Mouse (Mus musculus) frontal cortex, adult 2 months (tissue): ENCODE results near the gene Fam171a2. TPM values are rescaled to one million over a fixed set of nuclear protein-coding genes. Genes with fewer than 3 reads are reported as not detected.
A peak's percentile ranks its signal among the peaks of the same experiment; 100 is the strongest.

ENCODE experiments used
- DNase-seq, 2 experiments: peaks; one replicate each; pipeline ENCODE4 v3.0.0; 2022; ENCODE audit warnings: low spot score in 1 of 2; ENCODE audit errors: extremely low spot score in 1 of 2
- polyA plus RNA-seq: library from polyadenylated mRNA; depleted of rRNA; stranded (reverse); fragments of >200 nt; gene quantifications from 2 replicates; pipeline ENCODE4 v1.2.3, GENCODE M21; 2012

Fam171a2 gene
- polyA plus RNA-seq, 1 experiment, result 70.0 TPM

DNA sequence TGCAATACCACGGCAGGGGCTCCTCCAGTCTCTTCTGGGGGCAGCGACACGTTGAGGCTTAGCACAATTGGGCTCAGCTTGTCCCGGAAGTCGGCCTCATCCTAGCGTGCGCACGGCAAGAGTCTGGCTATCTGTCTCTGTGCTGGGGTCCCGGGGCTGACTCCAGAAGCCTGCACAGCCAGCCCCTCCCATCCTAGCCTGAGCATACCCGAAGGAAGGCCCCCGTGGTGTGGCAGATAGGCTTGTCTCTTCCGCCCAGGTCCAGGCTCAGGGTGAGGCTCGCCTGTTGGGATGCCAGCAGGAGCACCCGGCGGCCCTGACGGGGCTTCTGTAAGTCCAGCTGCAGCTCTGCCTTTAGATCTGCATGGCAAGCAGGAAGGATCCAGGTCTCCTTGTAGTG lies 13.1 kb upstream of the Fam171a2 start:
- no peak for DNase-seq

DNA sequence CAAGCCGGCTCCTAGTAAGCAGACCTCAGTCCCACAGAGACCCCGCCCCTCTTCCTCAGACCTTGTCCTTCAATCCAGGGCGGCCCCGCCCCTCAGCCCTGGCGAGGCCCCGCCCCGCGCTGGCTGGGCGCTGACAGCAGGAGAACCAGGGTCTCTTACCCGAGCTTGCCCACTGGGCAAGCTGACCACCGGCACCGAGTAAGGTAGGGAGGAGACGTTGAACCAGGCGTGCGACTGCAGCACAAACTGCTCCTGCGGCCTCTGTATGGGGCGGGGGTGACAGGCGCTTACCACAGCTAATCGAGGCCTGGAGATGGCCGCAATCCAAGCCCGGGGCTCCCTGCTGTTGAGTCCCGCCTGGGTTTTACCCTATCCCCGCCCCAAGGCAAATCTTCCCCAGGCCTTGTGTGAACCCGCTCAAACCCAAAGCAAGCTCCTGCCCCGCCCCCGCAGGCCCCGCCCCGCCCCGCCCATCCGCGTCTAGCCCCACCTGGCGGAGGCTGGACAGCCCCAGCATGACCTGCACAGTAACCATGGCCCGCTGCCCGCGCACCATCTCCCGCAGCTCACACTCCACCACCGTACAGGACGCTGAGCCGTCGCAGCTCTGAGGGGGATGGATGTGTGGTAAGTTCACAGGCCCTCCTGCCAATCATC lies 8.4 kb upstream of the Fam171a2 start:
- peak in 1 of 2 experiments; percentile 53 for DNase-seq

DNA sequence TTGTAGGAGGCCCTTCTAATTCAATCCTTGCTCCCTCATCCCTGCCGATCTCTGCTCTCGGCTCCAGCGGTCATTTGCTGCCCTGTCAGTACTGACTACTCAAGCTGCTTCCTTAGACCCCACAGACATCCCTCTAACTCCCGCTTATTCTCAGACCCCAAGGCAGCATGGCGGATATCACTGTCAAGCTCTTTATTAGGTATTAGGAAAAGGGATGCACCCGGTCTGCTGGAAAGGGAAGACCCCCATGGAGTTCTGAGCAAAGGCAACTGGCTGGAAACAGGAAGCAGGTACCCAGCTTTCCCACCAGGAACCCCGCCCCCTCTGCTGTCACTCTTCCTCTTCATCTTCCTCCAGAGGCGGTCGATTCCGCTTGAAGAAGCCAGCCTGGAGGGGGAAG lies 5.6 kb upstream of the Fam171a2 start:
- DNase-seq, result no peak

DNA sequence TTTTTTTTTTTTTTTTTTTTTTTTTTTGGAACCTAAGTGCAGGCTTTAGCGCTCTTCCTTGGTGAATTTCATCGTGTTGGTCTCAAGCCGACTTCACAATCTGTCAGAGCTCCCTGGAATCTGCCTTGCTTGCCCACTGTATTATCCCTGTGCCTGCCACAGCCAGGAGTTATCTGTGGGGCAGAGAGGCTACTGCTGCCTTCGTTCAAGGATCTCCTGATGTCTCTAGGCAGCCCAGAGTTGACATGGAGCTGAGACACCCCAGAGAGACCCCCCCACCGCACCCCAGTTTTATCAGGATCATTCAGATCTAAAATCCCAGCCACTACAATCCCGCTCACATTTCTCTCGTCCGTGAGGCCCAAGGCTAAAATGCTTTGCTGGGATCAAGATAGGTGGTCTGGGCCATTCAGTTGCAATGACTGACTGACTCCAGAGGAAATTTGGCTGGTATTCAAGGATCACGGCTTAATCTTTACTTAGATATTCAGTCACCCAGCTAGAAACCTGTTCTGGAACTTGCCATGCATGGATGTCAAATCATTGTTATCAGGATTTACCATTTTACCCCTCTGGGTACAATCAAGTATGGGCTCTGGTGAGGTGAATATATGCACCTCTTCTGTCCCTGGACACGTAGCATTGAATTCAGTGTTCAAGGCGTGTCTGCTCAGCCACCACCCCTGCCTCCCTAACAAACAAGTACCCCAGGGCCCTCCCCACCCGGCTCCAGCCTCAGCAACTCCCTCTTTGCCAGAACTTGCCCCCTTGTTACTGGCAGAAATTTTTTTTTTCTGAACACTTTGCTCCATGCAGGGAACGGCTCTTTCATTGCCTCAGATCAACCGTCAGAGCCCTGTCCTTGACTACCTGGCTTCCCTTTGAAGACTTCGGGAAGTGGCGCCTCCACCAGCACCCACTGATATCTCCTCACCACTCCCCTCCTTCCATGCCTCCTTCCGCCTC lies 1.8 kb upstream of the Fam171a2 start:
- no peak for DNase-seq

DNA sequence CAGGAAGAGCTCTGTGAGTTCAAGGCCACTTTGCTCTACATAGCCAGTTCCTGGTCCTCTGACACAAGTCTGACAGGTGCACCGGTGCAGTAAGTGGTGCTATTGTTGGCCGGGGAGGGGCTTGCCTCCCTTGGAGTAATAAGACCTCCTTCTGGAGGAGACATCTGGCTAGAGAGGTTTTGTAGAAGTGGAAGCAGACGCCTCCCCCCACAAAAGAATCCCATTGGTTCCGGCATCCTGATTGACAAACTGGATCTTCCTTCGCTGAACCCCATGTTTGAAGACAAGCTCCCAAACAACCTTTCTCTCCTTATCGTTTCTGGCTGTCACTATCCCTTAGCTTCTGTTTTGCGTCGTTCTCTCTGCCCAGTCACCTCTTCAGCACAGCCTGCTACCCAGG lies 845 bp upstream of the Fam171a2 start:
- DNase-seq, result peak in 1 of 2 experiments; percentile 78

DNA sequence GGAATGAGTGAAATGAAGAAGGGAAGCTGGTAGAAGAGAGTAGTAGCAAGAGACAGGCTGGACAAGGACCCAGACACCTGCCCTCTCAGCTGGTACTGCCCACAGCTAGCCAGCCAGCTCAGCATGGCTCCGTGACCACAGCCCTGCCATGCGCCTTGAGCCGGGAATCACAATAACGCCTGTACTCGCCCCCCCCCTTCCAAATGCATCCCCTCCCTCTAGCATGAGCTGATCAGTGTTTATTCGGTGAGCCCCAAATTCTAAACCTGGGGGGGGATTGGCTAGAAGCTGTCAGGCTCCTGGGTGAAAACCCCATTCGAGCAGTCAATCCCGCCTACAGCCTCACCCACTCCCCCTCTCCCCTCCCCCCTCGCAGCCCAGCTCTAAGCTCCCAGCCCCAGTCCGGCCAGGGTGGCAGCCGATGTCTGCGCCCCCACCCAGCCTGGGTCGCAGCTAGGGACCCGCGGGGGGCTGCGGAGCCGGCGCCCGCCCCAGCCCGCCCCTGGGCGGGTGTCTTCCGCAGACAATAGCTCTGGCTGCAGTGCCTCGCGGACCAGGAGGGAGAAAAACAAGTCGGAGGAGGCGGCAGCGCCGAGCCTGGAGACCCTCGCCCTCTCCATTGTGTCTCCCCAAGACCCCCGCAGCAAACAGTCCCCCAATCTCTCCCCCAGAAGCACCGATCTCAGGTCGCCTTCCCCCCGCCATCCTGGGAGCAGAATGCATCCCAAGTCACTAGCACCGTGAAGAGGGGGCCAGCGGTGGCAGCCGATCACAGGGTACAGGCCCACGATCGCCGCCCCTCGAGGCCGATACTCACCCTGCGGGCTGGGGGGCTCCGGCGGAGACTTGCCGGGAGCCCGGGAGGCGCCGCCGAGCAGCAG lies 661 bp downstream of the Fam171a2 start:
- no peak for DNase-seq

DNA sequence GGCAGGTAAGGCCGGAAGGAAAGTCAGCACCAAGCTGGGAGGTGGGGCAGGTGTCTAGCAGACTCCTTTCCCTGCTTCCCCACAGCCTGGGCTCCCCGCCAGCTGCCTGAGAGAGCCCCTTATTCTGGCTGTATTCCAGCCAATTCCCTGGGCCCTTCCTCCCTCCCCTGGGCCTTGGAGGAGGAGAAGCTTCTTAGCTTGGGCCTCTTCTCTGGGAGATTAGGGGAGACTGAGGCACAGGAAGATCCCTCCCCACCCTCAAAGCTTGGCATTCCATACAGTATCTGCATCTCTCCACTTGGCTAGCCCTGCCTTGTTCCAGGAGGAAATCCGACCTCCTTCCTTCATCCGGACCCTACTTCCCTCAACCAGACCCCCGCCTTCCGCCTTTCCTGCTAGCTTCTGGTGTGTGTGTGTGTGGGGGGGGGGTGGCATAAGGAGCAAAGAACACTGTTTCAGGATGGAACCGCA lies 1.6 kb downstream of the Fam171a2 start:
- no peak for DNase-seq

DNA sequence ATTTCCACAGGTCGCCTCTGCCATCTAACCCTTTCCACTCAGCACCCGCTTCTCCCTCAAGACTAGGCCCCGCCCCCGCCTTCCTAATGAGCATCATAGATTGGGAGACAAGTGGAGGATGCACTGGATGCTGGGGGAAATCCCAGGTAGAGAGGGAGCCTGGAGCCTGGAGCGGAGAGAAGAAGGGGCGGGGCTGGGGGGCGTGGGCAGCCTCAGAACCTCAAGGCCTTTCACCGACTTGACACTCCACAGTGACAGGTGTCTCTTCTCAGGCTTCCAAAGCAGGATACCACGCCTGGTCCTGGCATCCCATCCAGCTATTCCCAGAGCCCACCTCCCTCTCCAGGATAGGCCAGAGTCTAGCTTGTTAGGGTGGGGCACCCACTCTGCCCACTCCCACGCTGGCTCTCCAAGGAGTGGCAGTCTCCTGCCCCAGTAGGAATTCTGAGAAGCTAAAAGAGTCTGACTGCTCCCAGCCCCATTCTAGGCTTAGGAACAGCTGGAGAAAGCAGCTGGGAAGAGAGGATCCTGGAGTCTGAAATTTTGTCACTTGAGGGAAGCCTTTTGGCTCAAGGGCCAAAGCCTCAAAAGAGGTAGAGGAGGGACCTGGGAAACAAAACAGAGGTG lies 2.1 kb downstream of the Fam171a2 start:
- no peak for DNase-seq

DNA sequence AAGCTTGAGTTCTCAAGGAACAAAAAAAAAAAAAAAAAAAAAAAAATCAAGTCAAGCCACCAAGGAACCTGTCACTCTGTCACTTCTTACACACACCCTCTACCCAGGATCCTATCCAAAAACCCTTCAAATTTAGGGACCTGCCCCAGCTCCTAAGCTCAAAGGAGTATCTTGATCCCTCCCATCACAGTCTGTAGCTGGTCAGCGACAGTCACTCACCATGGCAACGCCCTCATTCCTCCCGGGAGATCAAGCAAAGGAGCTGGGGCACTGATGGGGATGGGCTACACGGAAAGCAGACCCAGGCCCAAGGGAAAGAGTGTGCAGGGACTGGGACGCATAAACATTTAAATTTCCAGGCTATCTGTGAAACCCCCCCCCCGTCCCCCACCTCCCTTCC lies 2.7 kb downstream of the Fam171a2 start:
- DNase-seq, result no peak

DNA sequence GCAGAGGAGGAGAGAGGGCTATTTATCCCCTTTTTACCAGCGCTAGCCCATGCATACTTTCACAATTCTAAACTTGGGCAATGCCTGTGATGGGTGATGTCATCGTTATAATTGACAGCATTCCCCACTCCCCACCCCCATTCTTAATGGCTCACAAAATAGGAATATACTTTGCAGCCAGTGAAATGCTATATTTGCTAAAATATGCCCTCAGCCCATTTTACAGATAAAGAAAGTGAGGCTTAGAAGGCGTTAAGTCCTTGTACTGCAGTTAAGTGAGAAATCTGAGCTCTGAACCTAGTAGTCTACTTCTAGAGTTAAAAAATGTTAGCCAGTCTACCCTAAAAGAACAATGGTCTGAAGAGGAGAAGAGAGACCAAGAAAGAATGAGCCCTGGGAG lies 3.2 kb downstream of the Fam171a2 start:
- DNase-seq, result no peak

DNA sequence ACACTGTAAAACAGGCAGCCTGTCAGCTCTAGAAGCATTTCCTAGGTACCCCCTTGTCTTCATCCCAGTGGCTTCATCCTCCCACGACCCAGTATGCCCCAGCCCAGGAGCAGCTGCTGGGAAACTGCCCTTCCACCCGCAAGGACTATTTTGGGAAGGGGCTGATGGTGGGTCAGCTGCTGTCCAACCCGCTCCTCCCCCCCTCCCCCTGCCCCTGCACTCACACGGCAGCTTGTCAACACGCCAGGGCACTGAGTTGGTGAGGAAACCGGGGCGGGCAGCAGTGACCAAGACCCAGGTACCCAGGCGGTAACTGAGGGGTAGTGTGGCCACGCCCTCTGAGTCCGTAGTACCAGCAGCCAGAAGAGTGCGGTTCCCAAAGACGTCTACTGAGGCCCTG lies 3.7 kb downstream of the Fam171a2 start:
- no peak for DNase-seq

DNA sequence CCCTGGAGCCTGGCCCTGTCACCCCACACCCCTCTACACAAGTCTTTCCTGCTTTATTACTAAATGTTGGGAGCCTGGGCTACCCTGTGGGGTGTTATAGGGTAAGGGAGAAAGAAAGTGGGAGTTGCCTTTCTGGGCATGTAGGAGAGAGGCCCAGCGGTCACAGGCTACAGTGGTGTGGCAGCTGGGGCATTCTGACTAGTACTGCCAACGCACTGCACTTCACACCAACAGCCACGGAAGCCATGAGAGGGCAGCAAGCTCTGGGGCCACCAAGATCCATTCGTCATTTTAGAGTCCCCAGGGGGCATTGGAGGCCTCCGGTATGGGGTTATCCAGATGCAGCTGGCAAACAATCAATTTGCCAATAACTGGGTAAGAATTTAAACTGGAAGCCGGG lies 5.4 kb downstream of the Fam171a2 start:
- no peak for DNase-seq

DNA sequence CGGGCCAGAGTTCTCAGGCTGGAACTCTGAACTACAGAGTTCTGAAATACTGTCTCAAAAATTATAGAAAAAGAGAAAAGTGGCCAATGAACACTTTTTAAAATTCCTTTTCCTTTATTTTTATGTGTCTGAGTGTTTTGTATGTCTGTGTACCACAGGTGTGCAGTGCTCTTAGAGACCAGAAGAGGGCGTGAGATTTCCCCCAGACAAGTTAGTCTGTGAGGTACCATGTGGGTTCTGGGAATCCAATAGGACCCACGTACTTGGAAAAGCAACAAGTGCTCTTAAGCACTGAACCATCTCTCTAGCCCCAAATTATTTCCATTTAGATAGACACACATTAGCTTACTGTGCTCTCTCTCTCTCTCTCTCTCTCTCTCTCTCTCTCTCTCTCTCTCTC lies 6.0 kb downstream of the Fam171a2 start:
- no peak for DNase-seq

DNA sequence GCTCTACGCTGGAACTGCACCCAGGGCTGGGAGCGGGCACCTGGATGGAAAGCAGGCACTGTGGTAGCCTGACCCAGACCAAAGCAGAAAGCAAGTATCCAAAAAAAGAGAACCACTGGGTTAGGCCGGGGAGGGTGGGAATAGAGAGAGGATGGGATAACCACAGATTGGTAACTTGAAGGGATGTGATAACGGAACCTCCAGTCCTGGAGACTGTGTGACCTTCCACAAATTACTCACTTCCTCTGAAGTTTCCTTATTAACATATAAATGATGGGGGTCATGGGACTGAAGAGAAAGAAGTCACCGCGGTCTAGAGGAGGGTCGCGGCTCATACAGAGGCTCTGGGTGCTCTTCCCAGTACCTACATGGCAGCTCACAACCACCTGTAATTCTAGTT lies 7.2 kb downstream of the Fam171a2 start:
- DNase-seq, result no peak

DNA sequence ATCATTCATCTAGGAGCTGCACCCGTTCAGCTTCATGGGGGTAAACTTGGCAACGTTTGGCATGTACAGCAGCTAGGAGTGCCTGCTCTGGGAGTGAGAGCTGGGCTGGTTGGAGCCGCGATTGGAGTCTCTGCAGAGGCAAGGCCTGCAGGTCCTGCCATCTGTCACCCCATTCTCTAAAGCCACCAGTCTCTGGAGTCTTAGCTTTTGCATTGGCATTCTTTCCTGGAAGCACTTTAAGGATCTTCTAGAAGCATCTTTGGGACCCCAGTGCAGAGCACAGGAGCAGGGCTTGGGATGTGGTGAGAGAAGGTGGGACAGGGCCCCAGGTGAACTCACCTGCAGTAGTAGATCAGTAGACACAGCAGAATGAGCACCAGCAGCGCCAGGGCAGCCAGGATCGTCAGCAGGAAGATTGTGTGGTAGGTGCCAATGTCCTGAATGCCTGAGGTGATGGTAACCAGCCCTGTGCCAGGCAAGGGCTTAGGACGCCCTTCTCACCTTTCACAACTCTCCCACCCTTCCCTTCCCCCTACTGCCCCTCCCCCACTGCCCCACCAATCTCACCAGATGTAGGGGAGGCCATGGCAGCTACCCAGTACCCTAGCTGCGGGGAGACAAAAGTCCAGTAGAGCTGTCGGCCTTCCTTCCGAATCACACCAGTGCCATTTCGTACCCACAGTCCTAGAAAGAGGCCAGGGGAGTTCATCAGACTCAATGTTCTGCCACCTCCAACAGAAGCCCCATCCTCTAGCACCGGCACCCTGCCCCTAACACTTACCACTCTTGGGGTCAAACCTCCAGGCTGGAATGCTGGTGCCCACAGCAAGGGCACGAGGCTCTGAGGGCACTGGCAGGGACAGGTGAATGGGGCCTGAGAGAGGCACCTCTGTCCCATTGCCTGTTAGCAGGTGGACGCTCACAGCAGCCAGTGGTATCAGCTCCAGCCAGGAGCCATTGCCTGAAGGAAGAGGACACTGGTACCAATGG lies 8.1 kb downstream of the Fam171a2 start:
- DNase-seq, result no peak

DNA sequence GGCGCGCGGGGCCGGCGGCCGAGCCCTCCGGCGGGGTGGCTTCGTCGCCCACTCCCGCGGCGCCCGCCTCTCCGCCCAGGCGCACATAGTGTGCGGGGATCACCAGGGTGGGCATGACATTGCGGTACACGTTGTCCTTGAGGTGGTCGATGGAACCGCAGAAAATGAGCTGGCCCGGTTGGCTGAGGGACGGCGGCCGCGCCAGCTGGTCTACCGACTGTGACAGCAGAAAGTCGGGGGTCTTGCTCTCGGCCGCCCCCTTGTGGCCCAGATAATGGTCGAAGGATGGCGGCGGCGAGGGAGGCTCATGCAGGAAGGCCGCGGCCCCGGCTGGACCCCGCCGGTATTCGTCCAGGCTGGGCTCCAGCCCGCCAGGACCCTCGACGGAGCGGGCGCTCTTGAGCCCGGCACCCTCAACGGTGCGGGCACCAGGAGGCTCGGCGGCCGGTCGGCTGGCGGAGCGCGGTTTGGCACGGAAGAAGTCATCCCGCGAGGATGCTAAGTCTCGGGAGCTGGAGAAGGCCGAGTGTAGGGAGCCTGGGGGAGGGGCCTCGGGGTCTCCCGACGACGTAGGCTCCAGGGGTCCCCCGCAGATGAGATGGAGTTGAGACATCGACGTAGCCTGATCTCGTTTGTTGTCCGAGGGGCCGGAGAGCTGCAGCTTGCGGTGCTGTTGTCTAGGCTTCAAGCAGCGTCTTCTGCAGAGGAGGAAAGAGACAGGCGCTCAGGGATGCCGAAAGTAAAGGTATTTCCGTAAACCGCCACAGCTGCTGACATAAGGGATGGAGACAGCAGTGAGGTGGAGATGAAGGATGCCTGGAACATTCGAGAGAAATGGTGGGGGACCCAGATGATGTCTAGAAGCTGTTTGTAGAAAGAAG lies 9.0 kb downstream of the Fam171a2 start:
- peak in 1 of 2 experiments; percentile 85 for DNase-seq

DNA sequence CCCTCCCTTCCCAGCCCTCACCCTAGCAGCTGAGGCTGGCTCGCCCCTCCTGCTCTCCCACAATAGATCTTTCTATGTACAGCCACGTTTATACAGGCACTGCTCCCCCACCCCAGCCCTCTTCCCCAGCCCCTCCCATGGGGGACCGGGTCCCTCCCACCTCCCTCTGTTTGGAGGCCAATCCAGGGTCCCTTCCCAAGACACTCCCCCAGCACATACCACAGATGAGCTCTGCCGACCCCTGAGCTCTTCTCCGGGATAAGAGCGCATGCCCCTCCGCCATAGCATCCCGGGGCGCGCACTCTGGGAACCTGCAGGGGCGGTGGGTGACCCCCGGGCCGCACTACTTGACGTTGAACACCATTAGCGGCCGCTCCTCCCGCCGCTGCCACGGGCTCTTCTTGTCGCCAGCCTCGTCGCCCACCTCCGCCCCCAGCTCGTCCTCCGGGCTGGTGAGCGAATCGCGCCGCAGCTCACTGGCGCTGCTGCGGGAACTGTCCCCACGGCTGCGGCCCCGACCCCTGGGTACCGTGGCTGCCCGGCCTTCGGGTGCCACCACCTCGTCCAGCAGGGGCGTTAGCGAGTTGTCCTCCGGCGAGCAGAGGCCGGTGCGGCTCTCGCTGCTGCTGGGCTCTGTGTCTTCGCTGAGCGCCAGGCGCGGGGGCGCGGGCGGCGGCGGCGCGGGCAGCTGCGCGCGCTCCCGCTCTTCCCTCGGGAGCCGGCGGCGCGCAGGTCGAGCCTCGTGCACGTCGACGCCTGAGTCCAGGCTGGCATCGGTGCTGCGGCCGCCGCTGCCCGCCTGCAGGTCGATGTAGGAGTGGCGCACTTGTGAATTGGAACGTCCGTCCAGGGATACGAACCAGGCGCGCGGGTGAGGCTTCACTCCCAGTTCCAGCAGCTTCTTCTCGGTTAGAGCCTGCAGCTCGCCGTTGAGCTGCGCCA lies 10.1 kb downstream of the Fam171a2 start:
- DNase-seq, result peak in 1 of 2 experiments; percentile 68
